Mouse (Mus musculus) embryonic facial prominence, embryonic 11.5 days (tissue): ENCODE measurements around the gene 1700067K01Rik. TPM values are rescaled to one million over a fixed set of nuclear protein-coding genes. Genes with fewer than 3 reads are reported as not detected.

Source experiments
- ATAC-seq: fragments of 200-750 bp; cut with Nextera tagmentation; replicated peaks from 2 replicates; pipeline ENCODE4 v1.8.0; 2017; ENCODE audit warnings: low read depth; ENCODE audit not compliant: insufficient number of reproducible peaks, low FRiP score, low TSS enrichment
- DNase-seq: peaks from one replicate; pipeline ENCODE4 v3.0.0-alpha.2; 2015; ENCODE audit warnings: low spot score
- H3K27ac ChIP-seq: fragments of 300-500 bp; sonication (generic); replicated peaks from 2 replicates; pipeline ENCODE4 v1.5.1; 2014; ENCODE audit warnings: mild to moderate bottlenecking, low read depth, low read length, control low read depth
- H3K27me3 ChIP-seq: fragments of 300-500 bp; sonication (generic); 2 replicates; pipeline ENCODE4 v1.6.1; 2014; ENCODE audit warnings: mild to moderate bottlenecking, low read length, moderate library complexity, mixed read lengths; ENCODE audit not compliant: control insufficient read depth, insufficient read depth
- H3K36me3 ChIP-seq: fragments of 300-500 bp; sonication (generic); replicated peaks from 2 replicates; pipeline ENCODE4 v1.6.1; 2014; ENCODE audit warnings: low read depth, mild to moderate bottlenecking, low read length, moderate library complexity, mixed read lengths; ENCODE audit not compliant: control insufficient read depth, insufficient read depth
- H3K4me1 ChIP-seq: fragments of 300-500 bp; sonication (generic); 2 replicates; pipeline ENCODE4 v1.6.1; 2014; ENCODE audit warnings: low read length, mixed read lengths; ENCODE audit not compliant: control insufficient read depth, insufficient read depth
- H3K4me2 ChIP-seq: fragments of 300-500 bp; sonication (generic); 2 replicates; pipeline ENCODE4 v1.6.1; 2014; ENCODE audit warnings: low read depth, mild to moderate bottlenecking, control low read depth, low read length, moderate library complexity
- H3K4me3 ChIP-seq: fragments of 300-500 bp; sonication (generic); 2 replicates; pipeline ENCODE4 v1.5.1; 2014; ENCODE audit warnings: low read depth, low read length, control low read depth
- H3K9ac ChIP-seq: fragments of 300-500 bp; sonication (generic); replicated peaks from 2 replicates; pipeline ENCODE4 v1.6.1; 2014; ENCODE audit warnings: mild to moderate bottlenecking, control low read depth, low read length
- H3K9me3 ChIP-seq: fragments of 300-500 bp; sonication (generic); replicated peaks from 2 replicates; pipeline ENCODE4 v1.6.1; 2016; ENCODE audit warnings: mild to moderate bottlenecking, low read length, inconsistent platforms, mixed read lengths; ENCODE audit not compliant: control insufficient read depth
- WGBS: fragments of 180-500 bp; shearing (Covaris S2); extraction: QIAGEN DNeasy Blood & Tissue Kit; methylation state at CpG from one replicate; pipeline ENCODE4 v1.1.7; 2014; 5-methylcytosine and 5-hydroxymethylcytosine counted together
- polyA plus RNA-seq: library from polyadenylated mRNA; unstranded; fragments of >200 nt; fragmentation: Nextera tagmentation; extraction: Ambion mirVana; gene quantifications from 2 replicates; pipeline ENCODE4 v1.2.1, GENCODE M21; 2014

The 1700067K01Rik gene
- polyA plus RNA-seq, 1 experiment from 2014 or later: 0.29 TPM

DNA sequence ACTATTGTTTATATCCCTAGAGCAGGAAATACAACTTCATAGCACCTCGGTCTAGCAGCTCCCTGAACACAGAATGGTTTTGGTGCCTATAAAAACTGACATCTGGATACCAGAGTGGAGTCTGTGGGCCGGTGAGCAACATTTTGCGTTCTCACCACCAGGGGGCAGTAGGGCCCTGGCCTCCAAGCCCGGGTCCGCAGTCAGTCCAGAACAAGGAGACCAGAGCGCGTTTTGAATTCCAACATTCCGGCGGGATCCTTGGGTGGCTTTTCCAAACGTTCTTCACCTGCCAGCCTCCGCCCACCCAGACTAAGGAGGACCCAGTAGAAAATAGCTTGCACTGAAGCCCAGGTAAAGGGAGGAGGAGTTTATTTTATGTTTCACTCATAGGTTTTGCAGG, 8.6 kb downstream of the 1700067K01Rik start:
- H3K27ac ChIP-seq: no peak overlapping the region
- H3K4me1 ChIP-seq: peaks cover 3% of the 10 kb centered on the region
- no peak overlapping the region for H3K9ac ChIP-seq
- no peak overlapping the region for H3K4me2 ChIP-seq
- H3K36me3 ChIP-seq: no peaks in the 10 kb centered on the region
- peaks cover 32% of the 10 kb centered on the region for H3K27me3 ChIP-seq
- no peak overlapping the region for H3K4me3 ChIP-seq
- ATAC-seq (no peak), DNase-seq (peak; percentile 93)
- H3K9me3 ChIP-seq: no peaks in the 10 kb centered on the region
- 2% methylated on average over 11 of the region's 11 CpGs for WGBS

DNA sequence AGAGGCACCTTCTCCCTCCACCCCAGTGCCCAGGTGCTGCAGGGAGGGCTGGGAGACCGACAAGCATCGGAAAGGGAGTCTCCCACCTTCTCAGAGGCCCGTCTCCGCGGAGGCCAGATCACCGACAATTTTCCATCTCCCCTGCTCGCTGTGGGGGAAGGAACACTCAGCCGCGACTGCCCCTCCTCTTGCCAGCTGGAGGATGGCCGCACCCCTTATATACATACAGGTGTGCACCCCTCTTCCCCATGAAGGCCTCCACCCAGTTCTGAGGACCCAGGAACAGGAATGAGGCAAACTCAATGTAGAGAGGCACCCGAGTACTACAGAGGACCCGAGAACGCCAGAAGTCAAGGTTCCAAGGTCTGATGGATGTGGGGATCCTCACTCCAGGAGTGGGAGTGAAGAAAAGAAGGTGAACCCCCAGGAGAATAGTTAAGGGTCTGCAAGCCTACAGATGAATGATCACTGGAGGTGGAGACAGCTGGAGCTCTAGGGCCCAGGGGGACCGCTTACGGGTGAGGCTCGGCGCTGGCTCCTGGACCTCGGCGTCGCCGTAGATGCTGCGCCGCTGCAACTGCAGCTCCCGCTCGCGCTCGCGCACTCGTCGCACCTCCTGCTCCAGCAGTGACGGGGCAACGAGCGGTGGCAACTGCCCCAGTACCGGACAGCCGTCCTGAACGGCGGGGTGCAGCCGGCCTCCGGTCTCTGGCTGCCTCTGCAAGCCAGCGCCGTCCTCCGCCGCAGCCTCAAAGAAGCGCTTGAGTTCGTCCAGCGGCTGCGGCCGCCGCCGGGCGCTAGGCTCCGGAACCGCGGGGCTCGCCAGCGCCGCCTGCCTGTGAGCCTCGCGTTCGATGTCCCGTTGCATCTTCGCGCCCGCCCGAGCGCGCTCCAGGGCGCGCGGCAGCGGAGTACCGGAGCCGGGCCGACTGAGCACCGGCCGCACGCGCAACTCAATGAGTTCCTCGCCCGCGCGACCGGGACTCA, 9.6 kb downstream of the 1700067K01Rik start:
- H3K4me1 ChIP-seq: peaks cover 3% of the 10 kb centered on the region
- no peak for ATAC-seq
- 2% methylated on average over 75 of the region's 83 CpGs for WGBS
- H3K27me3 ChIP-seq: peaks cover 32% of the 10 kb centered on the region
- H3K4me2 ChIP-seq: peak overlapping the region; percentile 89
- no peaks in the 10 kb centered on the region for H3K36me3 ChIP-seq
- no peak overlapping the region for H3K27ac ChIP-seq
- DNase-seq: peak; percentile 85
- H3K4me3 ChIP-seq: peak overlapping the region; percentile 45
- H3K9me3 ChIP-seq: no peaks in the 10 kb centered on the region
- H3K9ac ChIP-seq: peak overlapping the region; percentile 42

DNA sequence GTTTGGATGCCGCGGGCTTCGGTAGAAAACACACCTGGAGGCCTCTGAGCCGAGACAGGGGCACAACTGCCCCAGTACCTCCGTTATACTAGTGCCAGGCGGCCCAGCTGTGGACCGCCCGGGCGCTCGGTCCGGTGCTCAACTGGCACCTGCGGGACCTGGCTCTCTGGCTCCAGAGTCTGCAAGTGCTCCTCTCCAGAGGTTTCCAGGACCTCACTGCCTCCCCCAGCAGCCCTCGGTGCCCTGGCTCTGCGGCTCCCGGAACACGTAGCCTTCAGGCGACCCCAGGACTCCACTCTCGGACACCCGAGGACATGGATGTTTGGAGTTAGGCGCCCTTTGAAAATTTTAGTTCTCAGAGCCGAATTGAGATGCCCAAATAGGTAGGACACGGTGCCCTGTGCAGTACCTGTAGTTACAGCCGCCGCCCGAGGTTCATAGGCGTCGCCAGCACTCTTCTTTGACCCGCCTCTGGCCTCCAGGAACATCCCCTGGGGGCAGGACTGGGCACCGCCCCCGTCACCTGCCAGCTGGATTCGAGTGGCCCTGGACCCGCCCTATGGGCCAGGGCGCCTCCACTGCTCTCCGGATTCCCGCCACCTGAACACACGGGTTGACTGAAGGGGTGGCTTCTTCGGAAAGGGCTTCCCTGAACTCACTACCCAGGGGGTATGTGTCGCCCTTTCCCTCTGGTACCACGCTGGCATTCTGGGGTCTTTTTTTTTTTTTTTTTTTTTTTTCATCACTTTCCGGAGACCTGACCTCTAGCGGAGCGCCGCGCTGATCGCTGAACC, 10.6 kb downstream of the 1700067K01Rik start, which contains the start of gene 2210011C24Rik:
2210011C24Rik (minus strand) TSS at position 467 of the 794 bp plus-strand sequence.
- Histone ChIP-seq H3K4me1 (peaks cover 3% of the 10 kb centered on the region), H3K4me2 (peak within 1 kb of the TSS; percentile 89), H3K27me3 (peaks cover 32% of the 10 kb centered on the region), H3K4me3 (peak within 1 kb of the TSS; percentile 45), H3K9me3 (no peaks in the 10 kb centered on the region), H3K27ac (no peak within 1 kb of the TSS), H3K36me3 (no peaks in the 10 kb centered on the region), H3K9ac (peak within 1 kb of the TSS; percentile 42)
- under 1% methylated on average over 45 of the region's 45 CpGs for WGBS
- DNase-seq: no peak
- ATAC-seq: no peak

DNA sequence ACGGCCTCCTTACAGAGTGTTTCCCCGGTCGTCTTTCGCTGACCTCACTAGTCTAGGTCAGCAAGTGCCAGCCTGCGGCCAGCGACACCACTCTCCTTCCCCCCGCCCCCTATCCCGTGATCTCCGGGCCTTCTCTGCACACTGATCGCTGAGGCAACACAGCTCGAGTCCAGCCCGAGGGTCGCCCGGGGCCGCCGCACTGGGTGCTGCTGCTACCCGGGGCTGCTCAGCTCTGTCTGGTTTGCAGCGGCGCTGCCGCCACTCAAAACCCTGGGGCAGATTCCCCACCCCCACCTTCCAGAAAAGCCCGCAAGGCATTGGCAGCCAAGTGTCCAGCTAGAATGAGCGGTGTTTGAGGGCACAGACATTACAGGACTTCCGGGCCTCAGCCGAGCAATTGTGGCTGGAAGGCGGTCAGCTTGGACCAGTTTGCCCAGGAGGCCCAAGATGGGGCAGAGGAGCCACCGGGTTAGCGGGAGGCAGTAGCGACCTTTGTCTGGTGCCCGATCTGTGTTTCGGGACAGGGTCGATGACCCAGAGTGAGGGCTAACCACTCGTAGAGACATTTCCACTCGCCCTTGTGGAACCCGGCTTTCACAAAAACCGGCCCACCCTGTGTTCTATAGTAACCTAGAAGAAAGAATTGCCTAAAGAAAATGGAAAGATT, 11.3 kb downstream of the 1700067K01Rik start:
- peak overlapping the region; percentile 11 for H3K4me3 ChIP-seq
- H3K4me2 ChIP-seq: peak overlapping the region; percentile 89
- H3K27ac ChIP-seq: no peak overlapping the region
- no peak for ATAC-seq
- H3K36me3 ChIP-seq: no peaks in the 10 kb centered on the region
- H3K4me1 ChIP-seq: peaks cover 3% of the 10 kb centered on the region
- no peak for DNase-seq
- WGBS: 3% methylated on average over 35 of the region's 35 CpGs
- H3K27me3 ChIP-seq: peaks cover 32% of the 10 kb centered on the region
- peak overlapping the region; percentile 10; the same call in 1 of the 2 replicates for H3K9ac ChIP-seq
- no peaks in the 10 kb centered on the region for H3K9me3 ChIP-seq

DNA sequence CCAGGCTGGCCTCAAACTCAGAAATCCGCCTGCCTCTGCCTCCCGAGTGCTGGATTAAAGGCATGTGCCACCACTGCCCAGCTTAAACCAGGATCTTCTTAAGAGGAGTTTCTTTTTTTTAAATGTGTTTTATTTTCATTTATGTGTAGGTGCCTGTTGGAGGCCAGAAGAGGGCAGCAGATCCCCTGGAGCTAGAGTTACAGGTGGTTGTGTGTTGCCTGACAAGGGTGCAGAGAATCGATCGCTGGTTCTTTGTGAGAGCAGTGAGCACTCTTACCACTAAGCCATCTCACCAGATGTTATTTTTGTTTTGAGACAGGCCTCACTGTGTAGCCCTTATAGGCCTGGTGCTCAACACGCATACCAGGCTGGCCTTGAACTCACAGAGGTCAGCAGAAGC, 14.5 kb downstream of the 1700067K01Rik start:
- Histone ChIP-seq H3K4me2 (no peak overlapping the region), H3K4me1 (peaks cover 3% of the 10 kb centered on the region), H3K27ac (no peak overlapping the region), H3K4me3 (no peak overlapping the region), H3K9ac (no peak overlapping the region), H3K9me3 (no peaks in the 10 kb centered on the region), H3K27me3 (peaks cover 22% of the 10 kb centered on the region), H3K36me3 (no peaks in the 10 kb centered on the region)
- ATAC-seq (no peak), DNase-seq (no peak)
- WGBS: 94% methylated on average over 5 of the region's 5 CpGs

DNA sequence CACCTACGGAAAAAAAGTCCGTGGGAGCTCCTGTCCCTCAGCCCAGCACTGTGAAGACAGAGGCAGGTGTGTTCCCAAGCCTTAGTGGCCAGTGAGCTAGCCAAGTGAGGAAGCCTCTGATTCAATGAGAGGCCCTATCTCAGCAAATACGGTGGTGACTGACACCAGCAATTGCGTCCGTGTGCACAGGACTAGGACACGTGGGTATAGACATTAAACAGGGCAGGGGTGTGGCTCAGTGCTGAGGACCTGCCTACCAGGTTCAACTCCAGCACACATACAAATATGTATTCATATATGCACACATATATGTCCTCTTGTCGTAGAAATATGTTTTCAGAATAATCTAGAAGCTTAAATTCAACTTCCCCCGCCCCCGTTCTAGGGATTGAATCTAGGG, 18.4 kb downstream of the 1700067K01Rik start:
- H3K9me3 ChIP-seq: no peaks in the 10 kb centered on the region
- no peak overlapping the region for H3K9ac ChIP-seq
- H3K4me2 ChIP-seq: no peak overlapping the region
- no peaks in the 10 kb centered on the region for H3K36me3 ChIP-seq
- H3K27ac ChIP-seq: no peak overlapping the region
- H3K4me3 ChIP-seq: no peak overlapping the region
- no peaks in the 10 kb centered on the region; the same call in 1 of the 2 replicates for H3K4me1 ChIP-seq
- DNase-seq (no peak), ATAC-seq (no peak)
- H3K27me3 ChIP-seq: 0 out of 2 replicates have a peak, but pooled peaks cover 3% of the 10 kb centered on the region
- 80% methylated on average over 9 of the region's 9 CpGs for WGBS

GRCm38 (mm10) chr8:84021096-84021495, 19.8 kb downstream of the 1700067K01Rik start, which contains the start of gene Palm3:
TSS of gene Palm3 (plus strand) at chr8:84021471.
- H3K4me3 ChIP-seq: no peak within 1 kb of the TSS
- H3K4me2 ChIP-seq: peak within 1 kb of the TSS; percentile 5; the same call in 1 of the 2 replicates
- no peak within 1 kb of the TSS for H3K9ac ChIP-seq
- H3K36me3 ChIP-seq: no peaks in the 10 kb centered on the region
- WGBS: 8% methylated on average over 18 of the region's 18 CpGs
- no peaks in the 10 kb centered on the region for H3K9me3 ChIP-seq
- H3K27me3 ChIP-seq: peaks cover 4% of the 10 kb centered on the region; the same call in 1 of the 2 replicates
- DNase-seq: no peak
- no peaks in the 10 kb centered on the region; the same call in 1 of the 2 replicates for H3K4me1 ChIP-seq
- ATAC-seq: no peak
- no peak within 1 kb of the TSS for H3K27ac ChIP-seq
